Mouse (Mus musculus) subcutaneous adipose tissue, adult 2 months (tissue): Measurements from ENCODE around the gene Gp5. TPM values are rescaled to one million over a fixed set of nuclear protein-coding genes. Genes with fewer than 3 reads are reported as not detected.

Experiments used
- polyA plus RNA-seq: library from polyadenylated mRNA; depleted of rRNA; stranded (reverse); fragments of >200 nt; gene quantifications from 2 replicates; pipeline ENCODE4 v1.2.3, GENCODE M21; 2012; ENCODE audit warnings: low replicate concordance; rRNA removed

The Gp5 gene
- 0.14 and 0.23 TPM in 2 replicates for polyA plus RNA-seq

GRCm38 (mm10) chr16:30310647-30311046 is at the start of gene Gp5:
TSS of gene Gp5 (minus strand) at chr16:30310779.

DNA sequence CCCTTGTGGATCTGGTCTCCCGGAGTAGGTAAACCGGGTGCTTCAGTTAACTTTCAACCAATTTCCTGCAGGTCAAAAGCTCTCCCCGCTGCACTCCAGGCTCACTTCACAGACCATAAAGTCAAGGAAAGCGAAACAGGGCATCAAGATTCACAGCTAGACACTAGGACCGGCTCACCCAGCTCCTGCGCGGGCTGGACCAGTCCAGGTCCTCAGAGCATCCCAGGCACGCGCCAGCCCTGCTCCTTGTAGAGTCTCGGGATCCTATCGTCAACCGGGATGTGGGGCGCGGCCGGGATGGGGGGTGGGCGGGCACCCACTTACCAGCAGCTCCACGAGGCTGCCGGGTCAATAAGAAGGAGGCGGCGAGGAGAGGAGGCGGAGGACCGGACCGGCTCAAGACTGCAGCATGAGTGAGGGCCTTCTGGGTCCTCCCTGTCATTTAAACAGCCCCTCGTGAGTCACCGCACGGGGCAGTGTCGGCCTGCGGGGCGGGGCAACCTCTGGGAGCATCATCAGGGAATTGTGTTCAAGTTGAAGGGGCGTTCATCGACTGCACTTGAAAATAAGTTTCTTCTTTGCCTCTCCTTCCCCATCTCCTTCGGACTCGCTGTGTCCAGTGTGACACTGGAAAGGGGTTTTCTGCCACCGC is 27.6 kb downstream of the Gp5 start, which contains the start of gene Lrrc15:
Gene Lrrc15, minus strand, starts transcription at position 413 of the 652 bp plus-strand sequence.

DNA sequence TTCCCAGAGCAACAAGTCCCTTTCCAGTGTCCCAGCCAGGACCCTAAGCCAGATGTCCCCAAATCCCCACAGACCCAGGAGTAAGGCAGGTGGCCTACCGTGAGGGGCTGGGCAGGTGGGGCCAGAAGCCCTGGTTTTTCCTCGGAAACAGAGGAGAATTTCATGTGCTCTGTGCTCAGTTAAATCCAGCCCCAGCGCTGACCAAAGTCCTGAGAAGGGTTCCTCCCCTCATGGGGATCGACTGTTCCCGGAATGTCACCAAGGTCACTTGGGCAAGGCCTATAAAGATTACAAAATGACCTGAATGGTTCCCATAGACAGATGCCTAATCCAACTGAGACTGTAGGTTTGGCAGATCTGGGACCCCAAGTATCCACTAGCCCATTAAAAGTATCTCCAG is 43.2 kb downstream of the Gp5 start, which contains the start of gene Cpn2:
Gene Cpn2, minus strand, starts transcription at position 141 of the 400 bp plus-strand sequence.

Other genes starting within 250 kb of the Gp5 start
- 27.4 and 57.1 TPM in 2 replicates for gene Hes1, start 246.4 kb downstream of the Gp5 start, polyA plus RNA-seq
- gene Cpn2, start 43.3 kb downstream of the Gp5 start, polyA plus RNA-seq, result 0.35 and 1.1 TPM in 2 replicates
- 0.30 and 0.39 TPM in 2 replicates for gene Lrrc15, start 27.5 kb downstream of the Gp5 start, polyA plus RNA-seq
- gene Atp13a3, start 95.2 kb upstream of the Gp5 start, polyA plus RNA-seq, result 25.0 and 25.8 TPM in 2 replicates
- 16.2 and 20.5 TPM in 2 replicates for gene Tmem44, start 240.1 kb upstream of the Gp5 start, polyA plus RNA-seq